Mouse (Mus musculus): ENCODE data around the gene Gfra1.

Gfra1 gene

GRCm38 (mm10) chr19:58396604-58396984 is 59.1 kb downstream of the Gfra1 start:
- DNase-seq (ENCODE audit: low read depth in 1 of 2, low spot score in 2 of 2), result no peak

GRCm38 (mm10) chr19:58395785-58396603 is 59.7 kb downstream of the Gfra1 start:
- DNase-seq (ENCODE audit: low read depth in 1 of 2, low spot score in 2 of 2), result no peak

GRCm38 (mm10) chr19:58393121-58393520 is 62.6 kb downstream of the Gfra1 start:
- DNase-seq (ENCODE audit: low read depth in 1 of 2, low spot score in 2 of 2), result no peak

DNA sequence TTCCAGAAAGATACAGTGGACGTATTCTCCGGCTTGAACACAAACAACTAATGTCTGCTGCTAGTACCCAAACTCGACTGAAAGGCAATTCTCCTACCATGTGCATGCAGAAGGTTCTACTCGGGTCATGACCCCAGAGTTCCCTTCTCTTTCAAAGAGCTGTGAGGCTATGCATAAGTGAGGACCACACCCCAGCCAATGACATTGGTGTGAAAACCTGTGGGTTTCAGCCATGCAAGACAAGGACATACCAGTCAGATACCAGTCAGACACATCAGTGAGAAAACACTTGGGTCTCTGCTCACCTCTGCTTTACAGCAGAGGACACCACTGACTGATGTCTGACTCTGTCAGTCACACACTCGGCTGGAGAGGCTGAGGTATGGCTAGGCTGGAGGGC is 63.9 kb downstream of the Gfra1 start:
- no peak for DNase-seq (ENCODE audit: low read depth in 1 of 2, low spot score in 2 of 2)

GRCm38 (mm10) chr19:58389466-58389865 is 66.2 kb downstream of the Gfra1 start:
- DNase-seq (ENCODE audit: low read depth in 1 of 2, low spot score in 2 of 2), result no peak

- DNase-seq (ENCODE audit: low read depth in 1 of 2, low spot score in 2 of 2), result no peak
These were observed 66.8 kb downstream of the Gfra1 start for GRCm38 (mm10) chr19:58388851-58389447.

- no peak for DNase-seq (ENCODE audit: low read depth in 1 of 2, low spot score in 2 of 2)
These were observed 72.4 kb downstream of the Gfra1 start for GRCm38 (mm10) chr19:58383273-58383672.

DNA sequence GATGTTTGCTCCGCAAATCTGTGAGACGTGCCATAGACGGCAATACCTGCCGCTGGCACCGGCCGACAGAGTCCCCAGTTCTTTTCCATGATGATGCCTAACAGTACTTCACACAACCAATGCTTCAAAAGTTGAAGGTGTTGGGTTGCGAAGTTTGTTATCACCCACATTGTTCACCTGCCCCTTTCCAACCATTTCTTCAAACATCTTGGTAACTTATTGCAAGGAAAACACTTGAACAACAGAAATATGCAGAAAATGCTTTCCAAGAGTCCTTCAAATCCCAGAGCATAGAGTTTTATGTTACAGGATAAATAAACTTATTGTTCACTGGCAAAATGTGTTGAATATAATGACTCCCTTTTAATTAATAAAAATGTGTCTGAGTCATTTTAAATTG is 73.2 kb downstream of the Gfra1 start:
- no peak for DNase-seq (ENCODE audit: low read depth in 1 of 2, low spot score in 2 of 2)

- no peak for DNase-seq (ENCODE audit: low read depth in 1 of 2, low spot score in 2 of 2)
These were observed 77.7 kb downstream of the Gfra1 start for GRCm38 (mm10) chr19:58377969-58378368.

GRCm38 (mm10) chr19:58376675-58377102 is 79.0 kb downstream of the Gfra1 start:
- DNase-seq (ENCODE audit: low read depth in 1 of 2, low spot score in 2 of 2), result no peak

DNA sequence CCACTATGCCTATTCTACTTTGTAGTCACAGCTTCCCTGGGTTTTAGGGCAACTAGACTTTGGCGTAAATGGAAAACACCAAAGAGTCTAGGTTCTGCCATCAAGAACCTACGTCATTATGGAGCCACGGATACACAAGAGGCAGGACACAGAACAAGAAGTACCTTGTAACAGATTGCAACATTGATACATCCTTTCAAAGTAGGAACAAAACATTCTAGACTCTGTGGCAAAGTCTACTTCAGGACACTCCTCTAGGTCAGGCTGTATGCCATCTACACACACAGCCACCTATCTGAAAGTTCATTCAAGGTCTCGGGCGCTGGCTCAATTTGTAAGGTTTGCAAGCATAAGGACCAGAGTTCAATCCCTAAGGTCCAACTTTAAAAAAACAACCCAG is 81.1 kb downstream of the Gfra1 start:
- no peak for DNase-seq (ENCODE audit: low read depth in 1 of 2, low spot score in 2 of 2)

DNA sequence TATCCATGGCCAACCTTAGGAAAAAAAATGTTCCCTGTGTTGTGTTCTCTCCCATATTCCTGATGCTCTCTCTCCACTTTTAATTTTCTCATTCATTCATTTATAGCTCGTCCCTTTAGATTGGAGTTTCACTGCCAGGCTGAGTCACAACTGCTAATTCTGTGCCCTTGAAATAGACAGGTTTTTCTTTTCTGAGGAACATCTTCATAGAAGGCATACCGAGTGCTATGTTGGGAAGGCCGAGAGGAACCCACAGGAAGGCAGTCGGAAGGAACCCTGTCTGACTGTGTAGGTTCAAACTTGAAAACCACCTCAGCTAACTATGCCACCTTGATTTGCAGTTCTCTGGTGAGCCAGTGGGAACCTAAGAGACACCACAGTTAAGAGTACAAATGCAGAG is 81.6 kb downstream of the Gfra1 start:
- no peak for DNase-seq (ENCODE audit: low read depth in 1 of 2, low spot score in 2 of 2)

- no peak for DNase-seq (ENCODE audit: low read depth in 1 of 2, low spot score in 2 of 2)
These were observed 87.2 kb downstream of the Gfra1 start for GRCm38 (mm10) chr19:58368513-58368912.

- no peak for DNase-seq (ENCODE audit: low read depth in 1 of 2, low spot score in 2 of 2)
These were observed 91.0 kb downstream of the Gfra1 start for GRCm38 (mm10) chr19:58364688-58365087.

- no peak for DNase-seq (ENCODE audit: low read depth in 1 of 2, low spot score in 2 of 2)
These were observed 94.7 kb downstream of the Gfra1 start for GRCm38 (mm10) chr19:58360982-58361381.

- DNase-seq (ENCODE audit: low read depth in 1 of 2, low spot score in 2 of 2), result no peak
These were observed 97.6 kb downstream of the Gfra1 start for GRCm38 (mm10) chr19:58358063-58358462.

GRCm38 (mm10) chr19:58353953-58354352 is 101.8 kb downstream of the Gfra1 start:
- no peak for DNase-seq (ENCODE audit: low read depth in 1 of 2, low spot score in 2 of 2)

GRCm38 (mm10) chr19:58353260-58353870 is 102.3 kb downstream of the Gfra1 start:
- DNase-seq (ENCODE audit: low read depth in 1 of 2, low spot score in 2 of 2), result no peak

DNA sequence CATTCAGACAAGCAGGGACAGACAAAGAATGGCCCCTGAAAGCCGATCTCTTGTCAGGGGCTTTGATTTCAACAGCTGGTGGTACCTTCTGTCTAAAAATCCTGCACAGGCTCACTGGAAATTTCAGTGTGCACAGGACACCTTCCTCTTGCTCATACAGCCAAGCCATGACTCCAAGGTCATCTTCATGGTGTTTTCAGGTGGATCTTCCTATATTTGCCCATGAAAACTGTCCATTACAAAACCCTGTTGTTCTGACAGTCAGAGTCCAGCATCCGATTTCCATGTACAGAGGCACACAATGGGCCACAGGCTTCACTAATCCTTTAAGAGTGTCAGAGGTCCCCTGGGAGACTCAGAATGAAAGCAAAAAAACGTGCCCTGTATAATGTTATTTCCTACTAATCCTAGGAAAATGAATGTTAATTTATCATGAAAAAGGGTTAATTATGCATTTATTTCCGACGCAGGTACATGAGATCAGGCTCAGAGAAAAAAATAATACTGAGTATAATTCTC is 105.8 kb downstream of the Gfra1 start:
- no peak for DNase-seq (ENCODE audit: low read depth in 1 of 2, low spot score in 2 of 2)

- DNase-seq (ENCODE audit: low read depth in 1 of 2, low spot score in 2 of 2), result no peak
These were observed 110.6 kb downstream of the Gfra1 start for GRCm38 (mm10) chr19:58345137-58345536.

GRCm38 (mm10) chr19:58341351-58341750 is 114.4 kb downstream of the Gfra1 start:
- no peak for DNase-seq (ENCODE audit: low read depth in 1 of 2, low spot score in 2 of 2)

DNA sequence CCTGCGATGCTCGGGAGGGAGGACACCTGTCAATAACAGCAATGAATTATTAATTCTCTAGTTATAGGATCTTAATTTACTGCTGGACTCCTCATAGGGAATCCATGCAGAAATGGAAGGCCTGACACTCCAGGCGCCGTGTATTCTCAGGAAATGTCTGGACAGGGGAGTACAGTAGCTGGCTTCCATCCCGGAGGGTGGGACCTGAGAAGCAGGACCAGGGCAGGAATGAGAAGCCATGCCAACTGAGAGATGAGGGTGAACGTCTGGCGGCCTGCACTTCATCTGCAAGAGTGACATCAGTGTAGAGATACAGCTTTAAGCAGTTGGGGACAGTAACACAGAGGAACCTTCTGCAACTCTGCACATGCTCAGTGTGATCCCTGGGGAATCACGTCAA is 115.5 kb downstream of the Gfra1 start:
- DNase-seq (ENCODE audit: low read depth in 1 of 2, low spot score in 2 of 2), result no peak

Measured in monocyte, adult 2 months (primary cell).